Mouse (Mus musculus) stomach, embryonic 15.5 days (tissue): ENCODE measurements around the gene Ush1g. TPM values are rescaled to one million over a fixed set of nuclear protein-coding genes. Genes with fewer than 3 reads are reported as not detected.

Experiments used
- ATAC-seq: fragments of 200-750 bp; cut with Nextera tagmentation; 2 replicates; pipeline ENCODE4 v1.8.0; 2017; ENCODE audit warnings: low read depth, moderate number of reproducible peaks, moderate TSS enrichment; ENCODE audit not compliant: insufficient read depth, low FRiP score
- H3K27ac ChIP-seq: fragments of 300-500 bp; sonication (generic); 2 replicates; pipeline ENCODE4 v1.5.1; 2015; ENCODE audit warnings: mild to moderate bottlenecking, inconsistent platforms
- H3K27me3 ChIP-seq: fragments of 300-500 bp; sonication (generic); replicated peaks from 2 replicates; pipeline ENCODE4 v1.6.1; 2015; ENCODE audit warnings: inconsistent platforms
- H3K36me3 ChIP-seq: fragments of 300-500 bp; sonication (generic); 2 replicates; pipeline ENCODE4 v1.6.1; 2015; ENCODE audit warnings: inconsistent platforms
- H3K4me1 ChIP-seq: fragments of 300-500 bp; sonication (generic); 2 replicates; pipeline ENCODE4 v1.6.1; 2015; ENCODE audit warnings: inconsistent platforms
- H3K4me2 ChIP-seq: fragments of 300-500 bp; sonication (generic); 2 replicates; pipeline ENCODE4 v1.6.1; 2015; ENCODE audit warnings: mild to moderate bottlenecking, inconsistent platforms
- H3K4me3 ChIP-seq: fragments of 300-500 bp; sonication (generic); replicated peaks from 2 replicates; pipeline ENCODE4 v1.5.1; 2015; ENCODE audit warnings: inconsistent platforms
- H3K9ac ChIP-seq: fragments of 300-500 bp; sonication (generic); 2 replicates; pipeline ENCODE4 v1.6.1; 2015; ENCODE audit warnings: inconsistent platforms
- H3K9me3 ChIP-seq: fragments of 300-500 bp; sonication (generic); 2 replicates; pipeline ENCODE4 v1.6.1; 2016; ENCODE audit warnings: inconsistent platforms
- WGBS: fragments of 180-500 bp; shearing (Covaris S2); methylation state at CpG from one replicate; pipeline ENCODE4 v1.1.7; 2015; 5-methylcytosine and 5-hydroxymethylcytosine counted together
- polyA plus RNA-seq: library from polyadenylated mRNA; unstranded; fragments of >200 nt; fragmentation: Nextera tagmentation; extraction: Ambion mirVana; gene quantifications from 2 replicates; pipeline ENCODE4 v1.2.1, GENCODE M21; 2015

Gene Ush1g
- polyA plus RNA-seq, 1 experiment from 2014 or later: 0.35 TPM

- Histone ChIP-seq H3K4me2 (no peak overlapping the region), H3K9me3 (no peaks in the 10 kb centered on the region), H3K36me3 (no peaks in the 10 kb centered on the region), H3K4me3 (no peak overlapping the region), H3K4me1 (peaks cover 16% of the 10 kb centered on the region), H3K27ac (no peak overlapping the region), H3K9ac (no peak overlapping the region), H3K27me3 (no peaks in the 10 kb centered on the region)
- 72% methylated on average over 19 of the region's 19 CpGs for WGBS
- ATAC-seq: no peak
These were observed 35.4 kb downstream of the Ush1g start for GRCm38 (mm10) chr11:115286201-115286993.

- Histone ChIP-seq H3K4me1 (0 out of 2 replicates have a peak, but pooled peaks cover 7% of the 10 kb centered on the region), H3K9me3 (no peaks in the 10 kb centered on the region), H3K9ac (no peak overlapping the region), H3K4me2 (no peak overlapping the region), H3K4me3 (no peak overlapping the region), H3K27ac (no peak overlapping the region), H3K36me3 (no peaks in the 10 kb centered on the region), H3K27me3 (no peaks in the 10 kb centered on the region)
- ATAC-seq: no peak
- WGBS: 58% methylated on average over 4 of the region's 4 CpGs
These were observed 36.6 kb downstream of the Ush1g start for GRCm38 (mm10) chr11:115285282-115285681.

GRCm38 (mm10) chr11:115283891-115284620 is 37.8 kb downstream of the Ush1g start:
- H3K9me3 ChIP-seq: no peaks in the 10 kb centered on the region
- no peaks in the 10 kb centered on the region for H3K27me3 ChIP-seq
- H3K4me1 ChIP-seq: 0 out of 2 replicates have a peak, but pooled peaks cover 4% of the 10 kb centered on the region
- H3K9ac ChIP-seq: no peak overlapping the region
- H3K36me3 ChIP-seq: no peaks in the 10 kb centered on the region
- no peak for ATAC-seq
- no peak overlapping the region for H3K4me3 ChIP-seq
- no peak overlapping the region for H3K4me2 ChIP-seq
- WGBS: 84% methylated on average over 12 of the region's 12 CpGs
- no peak overlapping the region for H3K27ac ChIP-seq

GRCm38 (mm10) chr11:115283486-115283765 is 38.4 kb downstream of the Ush1g start:
- Histone ChIP-seq H3K9me3 (no peaks in the 10 kb centered on the region), H3K27ac (no peak overlapping the region; the same call in 1 of the 2 replicates), H3K9ac (no peak overlapping the region), H3K36me3 (no peaks in the 10 kb centered on the region), H3K4me2 (no peak overlapping the region), H3K4me3 (no peak overlapping the region), H3K27me3 (no peaks in the 10 kb centered on the region), H3K4me1 (0 out of 2 replicates have a peak, but pooled peaks cover 4% of the 10 kb centered on the region)
- 64% methylated on average over 9 of the region's 9 CpGs for WGBS
- ATAC-seq: no peak

- no peaks in the 10 kb centered on the region for H3K27me3 ChIP-seq
- H3K4me3 ChIP-seq: no peak overlapping the region
- no peak overlapping the region for H3K4me2 ChIP-seq
- 76% methylated on average over 8 of the region's 8 CpGs for WGBS
- H3K9ac ChIP-seq: no peak overlapping the region
- peak; percentile 11; the same call in 1 of the 2 replicates for ATAC-seq
- no peaks in the 10 kb centered on the region for H3K9me3 ChIP-seq
- H3K4me1 ChIP-seq: 0 out of 2 replicates have a peak, but pooled peaks cover 6% of the 10 kb centered on the region
- H3K36me3 ChIP-seq: no peaks in the 10 kb centered on the region
- H3K27ac ChIP-seq: peak overlapping the region; percentile 31; the same call in 1 of the 2 replicates
These were observed 38.9 kb downstream of the Ush1g start for GRCm38 (mm10) chr11:115282723-115283485.

GRCm38 (mm10) chr11:115282295-115282694 is 39.5 kb downstream of the Ush1g start:
- no peak overlapping the region for H3K9ac ChIP-seq
- WGBS: 69% methylated on average over 8 of the region's 8 CpGs
- H3K27ac ChIP-seq: 0 out of 2 replicates have a peak overlapping the region, but pooled peaks have one; percentile 3
- no peaks in the 10 kb centered on the region for H3K9me3 ChIP-seq
- no peak overlapping the region for H3K4me3 ChIP-seq
- 0 out of 2 replicates have a peak, but pooled peaks cover 8% of the 10 kb centered on the region for H3K4me1 ChIP-seq
- 0 out of 2 replicates have a peak, but pooled peaks have one; percentile 8 for ATAC-seq
- H3K27me3 ChIP-seq: no peaks in the 10 kb centered on the region
- no peak overlapping the region for H3K4me2 ChIP-seq
- no peaks in the 10 kb centered on the region for H3K36me3 ChIP-seq

- Histone ChIP-seq H3K4me2 (no peak overlapping the region), H3K27me3 (no peaks in the 10 kb centered on the region), H3K9ac (no peak overlapping the region), H3K4me3 (no peak overlapping the region), H3K36me3 (no peaks in the 10 kb centered on the region), H3K9me3 (no peaks in the 10 kb centered on the region), H3K27ac (no peak overlapping the region), H3K4me1 (peaks cover 20% of the 10 kb centered on the region)
- 58% methylated on average over 1 of the region's 1 CpGs for WGBS
- no peak for ATAC-seq
These were observed 42.1 kb downstream of the Ush1g start for GRCm38 (mm10) chr11:115279726-115280125.

GRCm38 (mm10) chr11:115278176-115278575 is 43.7 kb downstream of the Ush1g start:
- Histone ChIP-seq H3K4me3 (no peak overlapping the region), H3K27me3 (no peaks in the 10 kb centered on the region), H3K9me3 (no peaks in the 10 kb centered on the region), H3K4me2 (peak overlapping the region; percentile 64; the same call in 1 of the 2 replicates), H3K36me3 (no peaks in the 10 kb centered on the region), H3K9ac (no peak overlapping the region), H3K4me1 (peaks cover 17% of the 10 kb centered on the region), H3K27ac (no peak overlapping the region)
- ATAC-seq: no peak
- WGBS: 77% methylated on average over 6 of the region's 6 CpGs

- H3K9me3 ChIP-seq: no peaks in the 10 kb centered on the region
- H3K27ac ChIP-seq: peak overlapping the region; percentile 78
- H3K4me1 ChIP-seq: peaks cover 17% of the 10 kb centered on the region
- no peaks in the 10 kb centered on the region for H3K27me3 ChIP-seq
- no peaks in the 10 kb centered on the region for H3K36me3 ChIP-seq
- peak overlapping the region; percentile 53 for H3K9ac ChIP-seq
- H3K4me3 ChIP-seq: peak overlapping the region; percentile 62
- peak overlapping the region; percentile 64 for H3K4me2 ChIP-seq
- ATAC-seq: no peak
- WGBS: 21% methylated on average over 7 of the region's 7 CpGs
These were observed 44.3 kb downstream of the Ush1g start for GRCm38 (mm10) chr11:115277604-115277975.

- peak; percentile 95 for ATAC-seq
- Histone ChIP-seq H3K27ac (peak within 1 kb of the TSS; percentile 87), H3K9ac (peak within 1 kb of the TSS; percentile 70), H3K4me3 (peak within 1 kb of the TSS; percentile 62), H3K4me1 (peaks cover 17% of the 10 kb centered on the region), H3K36me3 (no peaks in the 10 kb centered on the region), H3K27me3 (no peaks in the 10 kb centered on the region), H3K4me2 (peak within 1 kb of the TSS; percentile 93), H3K9me3 (no peaks in the 10 kb centered on the region)
- WGBS: under 1% methylated on average over 42 of the region's 42 CpGs
These were observed 44.8 kb downstream of the Ush1g start, which contains the start of gene Fdxr for GRCm38 (mm10) chr11:115276780-115277603. Gene Fdxr, minus strand, starts transcription at chr11:115277050.

GRCm38 (mm10) chr11:115275954-115276353 is 45.9 kb downstream of the Ush1g start:
- no peaks in the 10 kb centered on the region for H3K9me3 ChIP-seq
- peak overlapping the region; percentile 93 for H3K4me2 ChIP-seq
- H3K4me1 ChIP-seq: peaks cover 17% of the 10 kb centered on the region
- no peak overlapping the region for H3K27ac ChIP-seq
- no peak for ATAC-seq
- WGBS: 57% methylated on average over 3 of the region's 3 CpGs
- no peaks in the 10 kb centered on the region for H3K36me3 ChIP-seq
- H3K9ac ChIP-seq: no peak overlapping the region
- peak overlapping the region; percentile 62 for H3K4me3 ChIP-seq
- H3K27me3 ChIP-seq: no peaks in the 10 kb centered on the region
